Mouse (Mus musculus) heart, adult 2 months (tissue): ENCODE results near the gene Ccdc138. TPM values are rescaled to one million over a fixed set of nuclear protein-coding genes. Genes with fewer than 3 reads are reported as not detected.

Experiments used
- DNase-seq, 2 experiments: peaks; one replicate each; pipeline ENCODE4 v3.0.0; 2021
- H3K27ac ChIP-seq: fragments of 200-600 bp; 2 replicates; pipeline ENCODE4 v1.8.1; 2022
- H3K27me3 ChIP-seq: fragments of 200-500 bp; 2 replicates; pipeline ENCODE4 v1.6.1; 2012; ENCODE audit warnings: mild to moderate bottlenecking, low read length, inconsistent platforms, mixed read lengths; ENCODE audit not compliant: control insufficient read depth, insufficient read depth
- H3K36me3 ChIP-seq: fragments of 200-500 bp; 2 replicates; pipeline ENCODE4 v1.6.1; 2012; ENCODE audit warnings: low read length, inconsistent platforms; ENCODE audit not compliant: control insufficient read depth, insufficient read depth
- H3K4me1 ChIP-seq: fragments of 200-500 bp; 2 replicates; pipeline ENCODE4 v1.6.1; 2011; ENCODE audit warnings: low read length; ENCODE audit not compliant: control insufficient read depth, insufficient read depth
- H3K4me3 ChIP-seq: fragments of 200-600 bp; 2 replicates; pipeline ENCODE4 v1.8.1; 2022
- H3K79me2 ChIP-seq: fragments of 200-500 bp; replicated peaks from 2 replicates; pipeline ENCODE4 v1.6.1; 2012; ENCODE audit warnings: mild to moderate bottlenecking, inconsistent platforms, low read length, moderate library complexity, mixed read lengths; ENCODE audit not compliant: control insufficient read depth, insufficient read depth
- H3K9ac ChIP-seq: fragments of 200-500 bp; 2 replicates; pipeline ENCODE4 v1.6.1; 2012; ENCODE audit warnings: low read depth, mild to moderate bottlenecking, control low read depth, inconsistent platforms, low read length, mixed read lengths
- CTCF ChIP-seq: fragments of 200-600 bp; IDR thresholded peaks from 2 replicates; pipeline ENCODE4 v1.8.1; 2022; ENCODE audit warnings: antibody characterized with exemption, mild to moderate bottlenecking, moderate library complexity
- EP300 ChIP-seq: fragments of 200-500 bp; IDR thresholded peaks from 2 replicates; pipeline ENCODE4 v1.6.1; 2011; ENCODE audit warnings: low read depth, low read length, control low read depth; ENCODE audit not compliant: insufficient read depth
- POLR2A ChIP-seq: fragments of 200-500 bp; IDR thresholded peaks from 2 replicates; pipeline ENCODE4 v1.6.1; 2011; ENCODE audit warnings: mild to moderate bottlenecking, low read depth, low read length, control low read depth; ENCODE audit not compliant: insufficient read depth
- WGBS: fragments of 180-500 bp; shearing (Covaris S2); methylation state at CpG from one replicate; pipeline ENCODE4 v1.1.7; 2018; 5-methylcytosine and 5-hydroxymethylcytosine counted together
- intact Hi-C: fragments of 180-260 bp; cut with DNase I; formaldehyde crosslinking; loops from one replicate; pipeline ENCODE4 v1.15.1; 2025
- polyA plus RNA-seq: library from polyadenylated mRNA; depleted of rRNA; stranded (reverse); fragments of >200 nt; gene quantifications from 2 replicates; pipeline ENCODE4 v1.2.3, GENCODE M21; 2012; rRNA removed
- total RNA-seq, 2 experiments: library from RNA; stranded (reverse); gene quantifications; 2 replicates each; pipeline ENCODE4 v1.2.3; 2021

Ccdc138 gene
- total and polyA plus RNA-seq, 3 experiments: 0.21 to 0.70 (median 0.43) TPM

GRCm38 (mm10) chr10:58618501-58619216 lies 120.9 kb downstream of the Ccdc138 start:
- Histone ChIP-seq H3K27me3 (no peaks in the 10 kb centered on the region), H3K27ac (no peak overlapping the region), H3K4me3 (no peak overlapping the region), H3K79me2 (no peaks in the 10 kb centered on the region), H3K4me1 (no peaks in the 10 kb centered on the region), H3K36me3 (no peaks in the 10 kb centered on the region), H3K9ac (no peak overlapping the region)
- no peak for TF ChIP-seq POLR2A
- no peak for TF ChIP-seq CTCF
- TF ChIP-seq EP300: no peak
- DNase-seq: no peak
- intact Hi-C loops: no loop called here
- 78% methylated on average over 17 of the region's 17 CpGs for WGBS

GRCm38 (mm10) chr10:58619266-58619665 lies 121.5 kb downstream of the Ccdc138 start:
- no peak for TF ChIP-seq POLR2A
- no peak for TF ChIP-seq EP300
- TF ChIP-seq CTCF: no peak
- no peak overlapping the region for H3K9ac ChIP-seq
- 86% methylated on average over 4 of the region's 4 CpGs for WGBS

GRCm38 (mm10) chr10:58624848-58625711 lies 127.3 kb downstream of the Ccdc138 start:
- H3K36me3 ChIP-seq: no peaks in the 10 kb centered on the region
- no peak overlapping the region for H3K9ac ChIP-seq
- intact Hi-C loops: loop anchor here (10.0 kb wide), 1 partner anchor 270 kb away; no protein-coding TSS in a partner anchor
- no peak overlapping the region for H3K4me3 ChIP-seq
- DNase-seq: no peak
- no peaks in the 10 kb centered on the region for H3K79me2 ChIP-seq
- TF ChIP-seq POLR2A (no peak), EP300 (no peak), CTCF (no peak)
- 43% methylated on average over 12 of the region's 12 CpGs for WGBS
- H3K27me3 ChIP-seq: no peaks in the 10 kb centered on the region
- no peak overlapping the region for H3K27ac ChIP-seq
- no peaks in the 10 kb centered on the region for H3K4me1 ChIP-seq

More at GRCm38 (mm10) chr10:58619266-58619665, 121.5 kb downstream of the Ccdc138 start:
- Histone ChIP-seq H3K4me3 (no peak overlapping the region), H3K79me2 (no peaks in the 10 kb centered on the region), H3K27ac (no peak overlapping the region), H3K27me3 (no peaks in the 10 kb centered on the region), H3K36me3 (no peaks in the 10 kb centered on the region), H3K4me1 (no peaks in the 10 kb centered on the region)
- no peak for DNase-seq
- intact Hi-C loops: no loop called here

Other genes starting within 250 kb of the Ccdc138 start
- gene Gcc2, start 242.5 kb upstream of the Ccdc138 start, total RNA-seq: 10 to 100 TPM; 22.6 to 29.3 TPM
- 7.9 and 12.2 TPM in 2 replicates for gene Gcc2, start 242.5 kb upstream of the Ccdc138 start, polyA plus RNA-seq
- gene Lims1, start 174.5 kb upstream of the Ccdc138 start, total RNA-seq: 100 to 1,000 TPM; 144 to 155 TPM
- 25.6 and 64.3 TPM in 2 replicates for gene Lims1, start 174.5 kb upstream of the Ccdc138 start, polyA plus RNA-seq
- 10 to 100 TPM; 47.5 to 53.5 TPM for gene Ranbp2, start 51.0 kb upstream of the Ccdc138 start, total RNA-seq
- gene Ranbp2, start 51.0 kb upstream of the Ccdc138 start, polyA plus RNA-seq: 3.2 and 9.5 TPM in 2 replicates
- under 1 TPM; 0.39 to 0.47 TPM for gene Edar, start 177.7 kb downstream of the Ccdc138 start, total RNA-seq
- 0.31 and 0.38 TPM in 2 replicates for gene Edar, start 177.7 kb downstream of the Ccdc138 start, polyA plus RNA-seq
- not detected for gene Gm17542, start 220.3 kb downstream of the Ccdc138 start, total RNA-seq
- not detected in 2 replicates for gene Gm17542, start 220.3 kb downstream of the Ccdc138 start, polyA plus RNA-seq